Mouse (Mus musculus) ovary, postnatal 36 days (tissue): ENCODE data around the gene 4930470P17Rik.
"Not testable (repeated sequence)": the region's sequence is repeated elsewhere in the genome, so short reads cannot be mapped to it uniquely, and the experiment has no call there.

Experiments used
- DNase-seq: peaks from one replicate; pipeline ENCODE4 v3.0.0; 2022; ENCODE audit warnings: low spot score, mixed read lengths

4930470P17Rik gene

DNA sequence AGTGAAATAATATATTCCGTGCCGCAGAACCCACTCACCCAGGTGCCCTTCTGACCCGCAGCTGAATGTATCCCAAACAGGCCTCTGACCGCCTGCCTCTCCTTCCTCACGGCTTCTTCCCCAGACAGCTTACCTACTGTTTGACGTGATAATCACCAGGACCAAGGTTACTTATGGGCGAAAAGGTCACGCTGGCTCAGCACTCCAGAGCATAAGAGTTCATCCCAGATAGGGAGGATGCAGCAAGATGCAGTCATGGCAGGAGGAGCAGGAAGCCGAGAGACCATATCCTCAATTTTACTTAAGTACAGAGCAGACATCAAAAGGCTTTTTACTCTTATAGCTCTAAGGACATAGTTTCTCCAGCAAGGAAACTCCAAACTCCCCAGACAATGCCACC lies at the start of gene 4930470P17Rik:
Gene 4930470P17Rik, minus strand, starts transcription at position 101 of the 400 bp plus-strand sequence.
- no peak for DNase-seq

DNA sequence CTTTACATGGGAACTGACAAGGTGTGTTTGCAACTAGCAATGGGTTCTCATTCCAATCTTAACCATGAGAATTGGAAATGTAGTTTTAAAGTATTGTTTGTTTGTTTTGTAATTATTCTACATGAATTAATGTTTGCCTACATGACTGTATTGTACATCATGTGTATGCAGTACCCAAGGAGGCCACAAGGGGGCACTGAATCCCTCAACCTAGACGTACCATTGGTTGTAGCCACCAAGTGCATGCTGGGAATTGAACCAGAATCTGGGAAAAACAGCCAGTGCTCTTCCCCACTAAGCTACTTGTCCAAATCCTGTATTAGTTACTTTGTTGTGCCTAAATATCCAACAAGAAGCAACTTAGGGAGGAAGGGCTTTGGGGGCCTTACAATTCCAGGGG lies 49.7 kb upstream of the 4930470P17Rik start:
- no peak for DNase-seq

DNA sequence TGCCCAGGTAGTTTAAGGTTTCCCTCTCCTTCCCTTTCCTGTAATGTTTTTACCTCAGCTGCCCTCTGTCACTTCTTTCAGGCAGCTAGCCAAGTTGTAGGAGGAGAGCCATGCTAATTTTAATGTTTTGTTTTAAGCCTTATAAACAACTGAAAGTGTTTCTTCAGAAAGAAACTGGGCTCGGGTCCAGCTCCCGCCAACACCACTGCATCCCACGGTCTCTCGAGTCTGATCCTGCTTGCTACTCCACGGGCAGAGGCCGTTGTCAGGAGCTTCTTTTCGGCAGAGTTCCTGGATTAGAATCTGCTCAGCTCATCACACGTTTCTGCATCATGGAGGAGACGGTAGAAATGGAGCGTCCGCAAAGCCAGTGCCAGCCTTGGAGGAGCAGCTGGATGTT lies 46.7 kb upstream of the 4930470P17Rik start:
- DNase-seq = no peak

DNA sequence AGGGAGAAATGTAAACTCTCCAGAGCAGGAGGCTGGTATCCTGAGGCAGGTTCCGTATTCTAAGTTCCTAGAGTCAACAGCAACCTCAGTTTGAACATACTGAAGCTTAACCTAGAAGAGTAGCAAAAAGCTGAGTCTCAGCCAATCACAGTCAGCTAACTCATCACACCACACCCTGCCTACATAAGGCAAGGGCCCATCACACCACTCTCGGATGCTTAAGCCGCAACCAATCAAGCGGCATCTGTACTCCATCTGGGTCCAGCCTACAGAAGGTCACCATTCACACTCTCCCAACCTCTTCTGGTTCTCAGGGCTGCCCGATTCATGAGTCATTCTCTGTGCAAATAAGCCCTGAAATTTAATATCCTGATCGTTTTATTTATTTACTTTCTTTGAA lies 44.4 kb upstream of the 4930470P17Rik start:
- no peak for DNase-seq

DNA sequence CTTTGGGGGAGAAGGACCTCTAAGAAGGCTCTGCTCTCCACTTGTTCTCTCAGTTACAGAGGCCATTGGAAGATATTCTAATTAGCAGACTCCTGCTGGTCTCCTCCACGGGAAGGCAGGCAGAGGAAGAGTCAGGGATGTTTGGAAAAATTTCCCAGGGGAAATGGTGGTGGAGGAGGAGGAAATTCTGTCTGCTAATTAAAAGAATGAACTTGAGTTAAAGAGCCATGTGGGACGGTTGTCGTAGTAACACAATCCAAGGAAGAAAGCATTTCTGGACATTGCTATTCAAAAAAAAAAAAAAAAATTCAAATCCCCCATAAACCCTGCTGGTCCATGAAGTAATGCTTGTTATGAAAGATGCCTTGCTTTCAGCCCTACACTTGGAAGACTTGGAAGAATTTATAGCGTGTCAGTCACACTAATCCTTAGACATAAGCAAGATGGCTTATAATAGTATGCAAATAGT lies 40.6 kb upstream of the 4930470P17Rik start:
- no peak for DNase-seq

DNA sequence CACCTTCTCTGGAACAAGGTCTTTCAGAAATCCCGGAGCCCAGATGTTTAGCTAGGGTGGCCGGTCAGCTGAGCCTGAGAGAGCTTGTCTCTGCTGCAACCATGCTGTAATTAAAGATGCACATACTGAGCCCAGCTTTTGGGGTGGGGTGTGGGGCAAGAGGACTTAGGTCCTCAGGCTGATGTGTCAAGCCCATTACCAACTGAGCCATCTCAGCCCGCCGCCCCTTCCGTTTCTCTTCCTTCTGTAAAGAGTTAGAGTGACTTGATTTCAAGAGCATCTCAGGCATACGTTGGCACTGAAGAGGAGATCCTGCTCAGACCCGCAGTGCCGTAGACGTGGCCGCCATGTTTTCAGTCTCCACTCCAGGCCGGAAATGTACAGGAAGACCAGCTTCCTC lies 38.5 kb upstream of the 4930470P17Rik start:
- no peak for DNase-seq

DNA sequence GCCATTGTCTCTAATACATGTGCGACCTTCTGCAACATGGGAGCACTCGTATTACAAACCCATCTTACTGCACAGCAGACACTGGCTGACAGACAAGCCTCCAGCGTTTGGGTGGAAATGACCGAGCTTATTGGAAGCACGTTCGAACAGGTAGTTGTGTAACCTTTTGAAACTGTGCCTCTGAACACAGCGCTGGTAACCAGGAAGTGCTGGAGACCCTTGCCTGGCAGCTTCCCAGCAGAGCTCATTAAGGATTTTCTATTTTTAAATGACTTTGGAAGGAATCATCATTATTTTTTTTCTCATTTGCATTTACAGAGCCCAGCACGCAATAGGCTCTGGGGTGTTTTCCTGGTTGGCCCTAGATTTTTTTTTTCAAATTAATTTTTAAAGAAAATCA lies 36.9 kb upstream of the 4930470P17Rik start:
- DNase-seq = no peak

DNA sequence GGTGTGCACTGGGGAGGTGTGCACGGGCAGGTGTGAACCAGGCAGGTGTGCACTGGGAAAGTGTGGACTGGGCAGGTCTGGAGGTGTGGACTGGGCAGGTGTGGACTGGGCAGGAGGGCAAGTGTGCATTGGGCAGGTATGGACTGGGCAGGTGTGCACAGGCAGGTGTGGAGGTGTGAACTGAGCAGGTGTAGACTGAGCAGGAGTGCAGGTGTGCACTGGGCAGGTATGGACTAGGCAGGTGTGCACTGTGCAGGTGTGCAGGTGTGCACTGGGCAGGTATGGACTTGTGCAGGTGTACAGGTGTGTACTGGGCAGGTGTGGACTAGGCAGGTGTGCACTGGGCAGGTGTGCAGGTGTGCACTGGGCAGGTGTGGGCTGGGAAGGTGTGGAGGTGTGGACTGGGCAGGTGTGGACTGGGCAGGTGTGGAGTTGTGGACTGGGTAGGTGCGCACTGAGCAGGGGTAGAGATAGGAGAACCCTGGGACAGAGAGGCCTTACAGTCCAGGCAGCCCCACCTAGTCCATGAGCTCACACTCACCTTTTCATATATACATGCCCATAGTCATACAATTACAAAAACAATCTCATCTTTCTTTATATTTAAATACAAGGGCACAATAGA lies 31.3 kb upstream of the 4930470P17Rik start:
- no peak for DNase-seq

DNA sequence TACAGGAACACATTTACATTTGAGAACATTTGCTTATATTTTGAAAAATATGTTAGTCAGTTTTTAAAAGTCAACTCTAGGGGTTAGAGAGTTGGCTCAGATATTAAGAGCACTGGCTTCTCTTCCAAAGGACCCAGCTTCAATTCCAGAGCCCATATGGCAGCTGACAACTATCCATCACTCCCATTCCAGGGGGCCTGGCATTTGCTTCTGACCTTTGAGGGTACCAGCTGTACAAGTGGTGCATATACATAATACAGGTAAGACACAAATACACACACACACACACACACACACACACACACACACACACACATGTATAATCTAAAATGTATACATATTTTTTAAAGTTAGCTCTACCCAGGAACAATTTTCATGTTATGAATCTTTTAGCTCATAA lies 30.6 kb upstream of the 4930470P17Rik start:
- DNase-seq = no peak

DNA sequence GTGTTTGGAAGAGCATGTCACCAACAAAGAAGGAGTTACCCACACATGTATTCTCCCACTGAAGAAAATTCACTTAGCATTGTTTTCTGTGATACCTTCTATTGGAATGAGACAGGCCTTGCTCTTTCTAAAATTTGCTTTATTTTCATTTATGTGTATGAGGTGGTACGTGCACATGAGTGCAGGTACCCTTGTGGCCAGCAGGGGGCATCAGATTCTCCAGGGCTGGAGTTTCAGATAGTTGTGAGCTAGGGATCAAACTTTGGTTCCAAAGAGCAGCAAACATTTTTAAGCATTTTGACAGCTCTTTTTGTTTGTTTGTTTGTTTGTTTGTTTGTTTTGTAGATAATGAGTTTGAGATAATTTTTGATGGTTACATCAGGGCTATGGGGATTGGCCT lies 29.6 kb upstream of the 4930470P17Rik start:
- DNase-seq = no peak

DNA sequence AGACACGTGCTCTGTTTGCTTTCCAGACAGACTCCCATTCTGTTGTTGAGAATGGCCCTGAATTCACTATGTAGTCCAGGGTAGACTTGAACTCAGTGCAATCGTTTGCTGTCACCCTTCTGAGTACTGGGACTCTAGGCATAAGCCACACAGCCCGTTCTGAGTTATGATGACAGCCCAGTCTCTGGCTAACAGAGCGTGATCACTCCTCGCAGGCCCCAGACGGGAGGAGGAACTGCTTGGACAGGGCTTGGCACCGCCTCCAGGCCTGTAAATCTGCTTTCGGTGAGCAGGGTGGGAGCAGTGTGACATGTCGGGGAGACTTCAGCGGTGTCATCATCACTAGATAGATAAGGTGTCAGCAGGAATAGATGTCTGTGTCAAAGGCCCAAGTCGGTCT lies 28.7 kb upstream of the 4930470P17Rik start:
- DNase-seq = no peak

DNA sequence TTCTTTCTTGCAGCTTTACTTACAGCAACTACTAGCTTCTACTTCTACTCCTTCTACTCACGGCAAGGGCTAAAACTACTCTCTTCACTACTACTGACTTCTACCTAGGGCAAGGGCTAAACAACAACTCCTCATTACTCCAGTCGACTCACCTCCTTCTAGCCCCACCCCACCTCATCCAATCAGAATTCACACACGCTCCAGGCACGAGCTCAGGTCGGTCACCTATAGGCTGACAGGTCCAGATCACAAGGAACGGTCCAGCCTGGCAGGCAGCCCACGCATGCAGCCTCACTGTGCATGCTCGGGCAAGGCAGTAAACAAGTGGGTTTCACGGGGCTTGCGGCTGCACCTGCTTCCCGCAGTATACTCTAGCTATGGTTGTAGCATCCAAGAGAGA lies 26.2 kb upstream of the 4930470P17Rik start:
- DNase-seq = not testable (repeated sequence)

DNA sequence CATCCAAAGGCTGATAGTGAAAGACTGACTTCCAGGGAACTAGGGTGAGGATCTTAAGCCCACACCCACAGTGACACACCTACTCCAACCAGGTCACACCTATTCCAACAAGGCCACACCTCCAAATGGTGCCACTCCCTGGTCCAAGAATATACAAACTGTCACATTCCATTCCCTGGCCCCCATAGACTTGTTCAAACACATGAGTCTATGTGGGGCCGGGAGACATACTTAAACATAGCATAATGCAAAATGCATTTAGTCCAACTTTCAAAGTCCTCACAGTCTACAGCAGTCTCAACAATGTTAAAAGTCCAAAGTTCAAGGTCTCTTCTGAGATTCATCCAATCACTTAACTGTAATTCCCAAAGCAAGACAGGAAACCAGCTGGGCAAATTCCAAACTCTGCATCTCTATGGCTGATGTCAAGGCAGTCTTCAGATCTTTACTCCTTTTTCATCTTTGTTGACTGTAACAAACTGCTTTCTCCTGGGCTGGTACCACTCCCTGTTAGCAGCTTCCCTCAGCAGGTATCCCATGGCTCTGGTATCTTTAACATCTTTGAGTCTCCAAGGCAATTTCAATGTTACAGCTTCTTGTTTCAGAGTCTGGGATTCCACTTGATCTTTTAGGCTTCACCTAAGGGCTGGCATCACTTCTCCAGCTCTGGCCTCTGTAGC lies 22.5 kb upstream of the 4930470P17Rik start:
- DNase-seq = not testable (repeated sequence)

DNA sequence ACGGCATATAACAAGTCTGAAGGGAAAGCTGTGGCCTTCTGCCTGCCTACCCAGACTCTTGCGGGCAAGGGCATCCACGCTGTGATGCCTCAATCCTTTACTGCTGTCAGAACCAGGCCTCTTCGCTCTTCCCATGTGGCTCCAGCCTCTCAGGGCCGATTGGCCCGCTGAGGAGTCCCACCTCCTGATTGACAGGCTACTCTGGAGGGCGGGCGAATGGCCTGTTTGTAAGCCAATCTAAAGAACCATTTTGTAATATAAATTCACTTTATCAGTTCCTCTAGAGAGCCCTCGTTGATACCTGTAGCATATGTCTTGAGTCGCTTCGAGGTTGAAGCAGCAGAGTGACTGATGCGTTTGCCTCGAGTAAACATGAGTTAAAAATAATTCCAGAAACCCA lies 21.2 kb upstream of the 4930470P17Rik start:
- DNase-seq = no peak

DNA sequence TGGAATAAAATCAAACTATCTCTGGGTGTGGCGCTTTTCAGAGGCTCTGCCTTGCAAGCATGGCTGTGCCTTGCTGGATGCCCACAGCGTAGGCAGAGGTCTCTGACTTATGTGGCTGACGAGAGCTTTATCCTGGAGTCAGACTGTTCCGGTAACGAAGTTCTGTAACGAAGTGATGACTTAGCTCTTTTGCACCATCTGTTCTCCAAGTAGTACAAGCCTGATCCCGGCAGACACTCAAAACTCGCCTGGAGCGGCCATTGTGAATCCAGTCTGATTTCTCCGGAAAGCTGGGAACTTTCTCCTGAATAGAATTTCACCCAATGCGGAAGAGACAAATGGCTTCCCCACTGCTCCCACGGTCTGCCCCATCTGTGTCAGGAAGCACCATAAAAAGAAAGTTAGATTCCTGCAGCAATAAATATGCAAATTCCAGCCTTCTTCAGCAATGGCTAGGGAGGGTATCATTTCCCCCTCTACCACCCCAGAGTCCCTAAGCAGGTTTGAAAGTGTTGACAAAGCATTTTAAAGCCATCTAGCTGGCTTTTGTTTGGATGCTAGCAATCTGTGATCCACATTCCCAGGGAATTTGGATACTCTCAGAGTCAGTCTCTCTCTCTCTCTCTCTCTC lies 17.2 kb upstream of the 4930470P17Rik start:
- DNase-seq = no peak

DNA sequence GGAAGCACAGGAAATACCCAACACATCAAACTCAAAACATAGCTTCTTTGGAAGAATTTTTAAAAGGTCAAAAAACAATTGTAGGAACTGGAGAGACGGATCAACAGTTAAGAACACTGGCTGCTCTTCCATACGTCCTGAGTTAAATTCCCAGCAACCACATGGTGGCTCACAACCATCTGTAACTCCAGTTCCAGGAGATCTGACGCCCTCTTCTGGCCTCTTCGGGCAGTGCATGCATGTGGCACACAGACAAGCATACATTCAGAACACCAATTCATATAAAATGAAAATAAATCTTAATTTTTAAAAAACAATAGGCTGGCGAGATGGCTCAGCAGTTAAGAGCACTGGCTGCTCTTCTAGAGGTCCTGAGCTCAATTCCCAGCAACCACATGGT lies 10.0 kb upstream of the 4930470P17Rik start:
- DNase-seq = not testable (repeated sequence)

DNA sequence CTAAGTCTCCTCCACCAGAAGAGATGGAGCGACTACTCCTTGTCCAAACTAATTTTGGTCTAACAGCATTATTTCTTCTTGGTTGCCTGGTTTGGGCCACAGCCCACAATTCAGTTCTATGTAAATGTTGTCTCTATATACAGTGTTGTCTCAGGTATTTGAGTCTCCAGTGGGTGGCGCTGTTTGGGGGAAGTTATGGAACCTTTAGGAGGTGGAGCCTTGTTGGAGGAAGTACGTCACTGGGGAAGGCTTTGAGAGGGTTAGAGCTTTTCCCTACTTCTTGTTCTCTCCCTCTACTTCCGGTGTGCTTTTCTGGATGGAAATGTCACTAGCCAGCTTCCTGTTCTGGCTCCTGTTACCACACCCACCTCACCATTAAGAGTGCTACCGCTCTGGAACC lies 646 bp downstream of the 4930470P17Rik start:
- DNase-seq = no peak

DNA sequence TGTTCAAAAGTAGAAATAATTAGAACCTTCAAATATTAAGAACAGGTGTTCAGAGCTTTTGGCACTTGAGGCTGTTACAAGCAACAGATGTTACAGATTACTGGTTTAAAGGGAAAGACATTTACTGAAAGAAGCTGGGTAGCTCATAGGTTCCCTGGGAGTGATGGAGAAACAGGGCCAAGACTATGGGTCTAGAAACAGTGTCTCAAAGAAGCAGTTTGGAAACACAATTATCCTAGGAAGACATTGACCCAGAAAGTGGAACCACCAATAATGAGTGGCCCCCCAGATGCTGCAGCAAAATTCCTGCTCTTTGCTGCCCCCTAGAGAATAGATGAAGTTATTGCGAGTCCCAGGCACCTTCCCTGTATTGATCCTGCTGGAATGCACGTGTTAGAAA lies 4.2 kb downstream of the 4930470P17Rik start:
- DNase-seq = no peak

DNA sequence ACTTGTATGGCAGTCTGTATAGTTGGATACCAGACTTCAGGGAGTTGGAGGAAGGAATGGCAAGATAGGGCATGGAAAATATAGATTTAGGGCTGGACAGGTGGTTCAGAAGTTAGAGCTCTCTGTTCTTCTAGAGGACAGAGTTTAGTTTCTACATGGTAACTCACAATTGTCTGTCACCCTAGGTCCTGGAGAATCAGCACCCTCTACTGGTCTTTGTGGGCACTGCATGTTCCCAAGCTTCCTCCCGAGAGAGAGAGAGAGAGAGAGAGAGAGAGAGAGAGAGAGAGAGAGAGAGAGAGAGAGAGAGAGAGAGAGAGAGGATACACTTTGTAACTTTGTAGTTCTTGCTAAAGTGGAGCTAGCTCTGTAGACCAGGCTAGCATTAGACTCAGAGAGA lies 5.1 kb downstream of the 4930470P17Rik start:
- DNase-seq = peak; percentile 52

DNA sequence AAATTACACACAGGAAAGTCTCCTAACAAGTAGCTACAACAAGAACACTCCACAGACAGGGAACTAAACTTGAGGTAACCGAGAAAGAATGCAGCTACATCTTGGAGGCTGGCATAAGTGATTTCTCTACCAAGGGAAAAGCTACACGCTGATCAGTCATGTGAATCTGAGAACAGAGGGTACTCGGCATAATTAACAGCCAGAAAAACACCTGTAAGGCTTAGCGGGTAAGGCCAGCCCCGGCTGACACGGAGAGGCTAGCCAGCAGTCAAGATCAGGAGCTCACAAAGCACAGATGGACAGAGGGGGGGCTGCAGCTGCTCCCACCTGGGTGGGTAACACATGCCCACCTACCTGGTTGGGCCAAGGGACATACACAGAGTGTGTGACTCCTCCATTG lies 9.7 kb downstream of the 4930470P17Rik start:
- DNase-seq = no peak

DNA sequence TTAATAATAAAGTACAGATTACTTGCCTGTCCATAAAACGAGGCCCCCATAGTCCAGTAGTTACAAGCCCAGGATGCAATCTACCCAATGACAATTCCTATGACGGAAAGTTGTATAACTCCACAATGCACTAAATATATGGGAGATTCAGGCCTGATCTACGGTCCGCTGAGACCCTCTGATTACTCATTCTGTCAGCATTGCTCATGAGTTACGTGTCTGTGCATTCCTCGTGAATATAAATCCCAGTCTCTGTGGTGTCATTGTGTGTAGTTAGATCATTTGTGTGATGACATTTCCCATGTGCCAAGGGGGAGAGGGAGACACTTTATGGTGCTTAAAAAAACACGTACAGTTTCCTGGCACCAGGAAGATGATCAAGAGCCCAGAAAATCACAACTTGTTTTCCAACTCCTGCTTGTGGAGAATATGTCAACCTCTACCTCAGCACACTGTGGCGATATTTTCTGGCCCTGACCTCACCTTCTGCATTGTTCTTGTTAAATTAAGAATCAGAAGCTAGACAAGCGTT lies 13.4 kb downstream of the 4930470P17Rik start:
- no peak for DNase-seq

DNA sequence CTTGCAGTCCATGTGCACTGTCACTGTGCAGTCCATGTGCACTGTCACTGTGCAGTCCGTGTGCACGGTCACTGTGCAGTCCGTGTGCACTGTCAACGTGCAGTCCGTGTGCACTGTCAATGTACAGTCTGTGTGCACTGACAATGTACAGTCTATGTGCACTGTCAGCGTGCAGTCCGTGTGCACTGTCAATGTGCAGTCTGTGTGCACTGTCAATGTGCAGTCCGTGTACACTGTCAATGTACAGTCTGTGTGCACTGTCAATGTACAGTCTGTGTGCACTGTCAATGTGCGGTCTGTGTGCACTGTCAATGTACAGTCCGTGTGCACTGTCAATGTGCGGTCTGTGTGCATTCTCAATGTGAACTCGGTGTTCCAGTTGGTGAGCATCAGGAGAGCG lies 17.1 kb downstream of the 4930470P17Rik start:
- no peak for DNase-seq

DNA sequence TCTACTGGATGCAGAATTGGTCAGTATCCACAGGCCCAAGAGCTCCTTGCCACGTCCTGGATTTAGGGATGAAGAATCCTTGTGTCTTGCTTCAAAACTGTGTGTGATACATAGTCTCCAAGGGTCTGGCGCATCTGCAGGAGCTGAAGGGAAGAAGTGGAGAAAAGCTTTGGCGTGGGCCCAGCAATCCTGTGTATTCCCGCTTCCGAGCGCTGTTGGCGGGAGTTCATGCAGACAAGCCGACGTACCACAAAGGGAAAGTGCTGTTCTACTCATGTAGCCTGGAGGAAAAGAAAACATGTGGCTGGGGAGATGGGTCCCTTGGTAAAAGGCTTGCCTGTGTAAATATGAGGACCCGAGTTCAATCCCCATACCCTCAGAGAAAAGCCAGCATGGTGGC lies 22.3 kb downstream of the 4930470P17Rik start:
- no peak for DNase-seq
